Mouse (Mus musculus) T-cell, adult 2 months (primary cell): ENCODE data around the gene Vmn2r40.
"Not testable (repeated sequence)": the region's sequence is repeated elsewhere in the genome, so short reads cannot be mapped to it uniquely, and the experiment has no call there.

ENCODE experiments used
- DNase-seq: peaks from one replicate; pipeline ENCODE4 v3.0.0; 2022; ENCODE audit warnings: low spot score

The Vmn2r40 gene

GRCm38 (mm10) chr7:8931335-8931734, at the start of gene Vmn2r40:
Gene Vmn2r40, minus strand, starts transcription at chr7:8931435.
- not testable (repeated sequence) for DNase-seq
